Mouse (Mus musculus) forebrain, embryonic 13.5 days (tissue): ENCODE data around the gene Stx12. TPM values are rescaled to one million over a fixed set of nuclear protein-coding genes. Genes with fewer than 3 reads are reported as not detected.

Experiments
- ATAC-seq: fragments of 200-750 bp; cut with Nextera tagmentation; 2 replicates; pipeline ENCODE4 v1.8.0; 2017
- H3K27ac ChIP-seq: fragments of 300-500 bp; sonication (generic); 2 replicates; pipeline ENCODE4 v1.5.1; 2015; ENCODE audit warnings: inconsistent platforms, mild to moderate bottlenecking, moderate library complexity
- H3K27me3 ChIP-seq: fragments of 300-500 bp; sonication (generic); 2 replicates; pipeline ENCODE4 v1.6.1; 2015; ENCODE audit warnings: mild to moderate bottlenecking, inconsistent platforms
- H3K36me3 ChIP-seq: fragments of 300-500 bp; sonication (generic); 2 replicates; pipeline ENCODE4 v1.6.1; 2015; ENCODE audit warnings: mild to moderate bottlenecking, inconsistent platforms; ENCODE audit not compliant: poor library complexity, severe bottlenecking
- H3K4me1 ChIP-seq: fragments of 300-500 bp; sonication (generic); 2 replicates; pipeline ENCODE4 v1.6.1; 2015; ENCODE audit warnings: inconsistent platforms
- H3K4me2 ChIP-seq: fragments of 300-500 bp; sonication (generic); 2 replicates; pipeline ENCODE4 v1.6.1; 2015; ENCODE audit warnings: inconsistent platforms, mild to moderate bottlenecking, moderate library complexity
- H3K4me3 ChIP-seq: fragments of 300-500 bp; sonication (generic); 2 replicates; pipeline ENCODE4 v1.5.1; 2015; ENCODE audit warnings: mild to moderate bottlenecking, inconsistent platforms
- H3K9ac ChIP-seq: fragments of 300-500 bp; sonication (generic); 2 replicates; pipeline ENCODE4 v1.6.1; 2015; ENCODE audit warnings: mild to moderate bottlenecking, inconsistent platforms
- H3K9me3 ChIP-seq: fragments of 300-500 bp; sonication (generic); replicated peaks from 2 replicates; pipeline ENCODE4 v1.6.1; 2016; ENCODE audit warnings: inconsistent platforms
- WGBS: fragments of 180-500 bp; shearing (Covaris S2); methylation state at CpG from one replicate; pipeline ENCODE4 v1.1.7; 2015; 5-methylcytosine and 5-hydroxymethylcytosine counted together
- polyA plus RNA-seq: library from polyadenylated mRNA; unstranded; fragments of >200 nt; fragmentation: Nextera tagmentation; extraction: Ambion mirVana; gene quantifications from 2 replicates; pipeline ENCODE4 v1.2.1, GENCODE M21; 2015

The Stx12 gene
- polyA plus RNA-seq, 1 experiment from 2014 or later = 116 TPM

- Histone ChIP-seq H3K4me2 (no peak overlapping the region), H3K36me3 (peaks cover 76% of the 10 kb centered on the region), H3K9ac (no peak overlapping the region), H3K4me3 (no peak overlapping the region), H3K27me3 (no peaks in the 10 kb centered on the region), H3K27ac (no peak overlapping the region), H3K4me1 (no peaks in the 10 kb centered on the region), H3K9me3 (no peaks in the 10 kb centered on the region)
- 90% methylated on average over 2 of the region's 2 CpGs for WGBS
- no peak for ATAC-seq
Measured at GRCm38 (mm10) chr4:132904071-132904470, 19.8 kb upstream of the Stx12 start.

GRCm38 (mm10) chr4:132898197-132898596 is 13.9 kb upstream of the Stx12 start:
- no peaks in the 10 kb centered on the region for H3K4me1 ChIP-seq
- ATAC-seq = no peak
- 90% methylated on average over 9 of the region's 9 CpGs for WGBS
- no peak overlapping the region for H3K9ac ChIP-seq
- no peak overlapping the region for H3K4me3 ChIP-seq
- H3K27ac ChIP-seq = no peak overlapping the region
- H3K9me3 ChIP-seq = no peaks in the 10 kb centered on the region
- no peak overlapping the region for H3K4me2 ChIP-seq
- H3K27me3 ChIP-seq = no peaks in the 10 kb centered on the region
- peaks cover 32% of the 10 kb centered on the region for H3K36me3 ChIP-seq

GRCm38 (mm10) chr4:132894402-132894801 is 10.1 kb upstream of the Stx12 start:
- Histone ChIP-seq H3K4me3 (no peak overlapping the region), H3K9ac (no peak overlapping the region), H3K36me3 (no peaks in the 10 kb centered on the region), H3K27ac (no peak overlapping the region), H3K4me2 (no peak overlapping the region), H3K9me3 (no peaks in the 10 kb centered on the region), H3K4me1 (no peaks in the 10 kb centered on the region), H3K27me3 (no peaks in the 10 kb centered on the region)
- ATAC-seq = no peak
- 4% methylated on average over 7 of the region's 7 CpGs for WGBS

GRCm38 (mm10) chr4:132884844-132885374 is 600 bp upstream of the Stx12 start:
- peaks cover 22% of the 10 kb centered on the region for H3K4me1 ChIP-seq
- H3K4me2 ChIP-seq = peak overlapping the region; percentile 89
- H3K9me3 ChIP-seq = no peaks in the 10 kb centered on the region
- H3K4me3 ChIP-seq = peak overlapping the region; percentile 97
- 15% methylated on average over 9 of the region's 9 CpGs for WGBS
- no peaks in the 10 kb centered on the region for H3K27me3 ChIP-seq
- peak; percentile 34; the same call in 1 of the 2 replicates for ATAC-seq
- H3K36me3 ChIP-seq = peaks cover 11% of the 10 kb centered on the region
- peak overlapping the region; percentile 60; the same call in 1 of the 2 replicates for H3K27ac ChIP-seq
- peak overlapping the region; percentile 96 for H3K9ac ChIP-seq

- H3K9ac ChIP-seq = peak overlapping the region; percentile 96
- H3K36me3 ChIP-seq = peaks cover 15% of the 10 kb centered on the region
- ATAC-seq = peak; percentile 1; the same call in 1 of the 2 replicates
- H3K27me3 ChIP-seq = no peaks in the 10 kb centered on the region
- 4% methylated on average over 21 of the region's 21 CpGs for WGBS
- H3K9me3 ChIP-seq = no peaks in the 10 kb centered on the region
- H3K4me2 ChIP-seq = peak overlapping the region; percentile 89
- peak overlapping the region; percentile 67 for H3K27ac ChIP-seq
- H3K4me1 ChIP-seq = peaks cover 22% of the 10 kb centered on the region
- H3K4me3 ChIP-seq = peak overlapping the region; percentile 97
Measured at GRCm38 (mm10) chr4:132883561-132884063, 697 bp downstream of the Stx12 start.

- Histone ChIP-seq H3K9ac (no peak overlapping the region), H3K4me3 (no peak overlapping the region), H3K27me3 (no peaks in the 10 kb centered on the region), H3K9me3 (no peaks in the 10 kb centered on the region), H3K4me2 (no peak overlapping the region), H3K27ac (no peak overlapping the region), H3K4me1 (no peaks in the 10 kb centered on the region), H3K36me3 (peaks cover 26% of the 10 kb centered on the region)
- ATAC-seq = no peak
- 92% methylated on average over 7 of the region's 7 CpGs for WGBS
Measured at GRCm38 (mm10) chr4:132874363-132875097, 9.8 kb downstream of the Stx12 start.

GRCm38 (mm10) chr4:132873481-132874362 is 10.6 kb downstream of the Stx12 start:
- H3K9ac ChIP-seq = no peak overlapping the region
- WGBS = 93% methylated on average over 11 of the region's 11 CpGs
- H3K27ac ChIP-seq = no peak overlapping the region
- H3K4me3 ChIP-seq = no peak overlapping the region
- H3K4me1 ChIP-seq = no peaks in the 10 kb centered on the region
- no peaks in the 10 kb centered on the region for H3K27me3 ChIP-seq
- H3K36me3 ChIP-seq = peaks cover 34% of the 10 kb centered on the region
- no peaks in the 10 kb centered on the region for H3K9me3 ChIP-seq
- no peak overlapping the region for H3K4me2 ChIP-seq
- ATAC-seq = no peak

GRCm38 (mm10) chr4:132871116-132871515 is 13.2 kb downstream of the Stx12 start:
- H3K9ac ChIP-seq = no peak overlapping the region
- ATAC-seq = no peak
- no peaks in the 10 kb centered on the region for H3K9me3 ChIP-seq
- no peak overlapping the region for H3K27ac ChIP-seq
- H3K4me2 ChIP-seq = no peak overlapping the region
- no peak overlapping the region for H3K4me3 ChIP-seq
- H3K36me3 ChIP-seq = peaks cover 56% of the 10 kb centered on the region
- H3K4me1 ChIP-seq = no peaks in the 10 kb centered on the region
- no peaks in the 10 kb centered on the region for H3K27me3 ChIP-seq
- WGBS = 95% methylated on average over 3 of the region's 3 CpGs

GRCm38 (mm10) chr4:132864856-132865255 is 19.5 kb downstream of the Stx12 start:
- ATAC-seq = no peak
- H3K36me3 ChIP-seq = peaks cover 78% of the 10 kb centered on the region
- 88% methylated on average over 2 of the region's 2 CpGs for WGBS

GRCm38 (mm10) chr4:132863012-132863411 is 21.3 kb downstream of the Stx12 start:
- Histone ChIP-seq H3K9ac (no peak overlapping the region), H3K36me3 (peaks cover 75% of the 10 kb centered on the region), H3K27ac (no peak overlapping the region), H3K9me3 (no peaks in the 10 kb centered on the region), H3K4me1 (no peaks in the 10 kb centered on the region), H3K4me3 (no peak overlapping the region), H3K4me2 (no peak overlapping the region), H3K27me3 (no peaks in the 10 kb centered on the region)
- no peak for ATAC-seq
- WGBS = 93% methylated on average over 13 of the region's 13 CpGs

More at GRCm38 (mm10) chr4:132864856-132865255, 19.5 kb downstream of the Stx12 start:
- H3K4me1 ChIP-seq = no peaks in the 10 kb centered on the region
- H3K27ac ChIP-seq = no peak overlapping the region
- H3K27me3 ChIP-seq = no peaks in the 10 kb centered on the region
- no peak overlapping the region for H3K4me3 ChIP-seq
- no peaks in the 10 kb centered on the region for H3K9me3 ChIP-seq
- H3K9ac ChIP-seq = no peak overlapping the region
- H3K4me2 ChIP-seq = no peak overlapping the region

GRCm38 (mm10) chr4:132860880-132861279 is 23.4 kb downstream of the Stx12 start:
- no peaks in the 10 kb centered on the region for H3K27me3 ChIP-seq
- no peaks in the 10 kb centered on the region for H3K4me1 ChIP-seq
- H3K9me3 ChIP-seq = no peaks in the 10 kb centered on the region
- H3K27ac ChIP-seq = no peak overlapping the region
- ATAC-seq = no peak
- no peak overlapping the region for H3K4me2 ChIP-seq
- no peak overlapping the region for H3K9ac ChIP-seq
- WGBS = 94% methylated on average over 1 of the region's 1 CpGs
- no peak overlapping the region for H3K4me3 ChIP-seq
- peaks cover 75% of the 10 kb centered on the region for H3K36me3 ChIP-seq

- H3K27me3 ChIP-seq = no peaks in the 10 kb centered on the region
- H3K36me3 ChIP-seq = peaks cover 31% of the 10 kb centered on the region
- WGBS = 95% methylated on average over 1 of the region's 1 CpGs
- peak overlapping the region; percentile 77 for H3K9ac ChIP-seq
- peak overlapping the region; percentile 74 for H3K4me3 ChIP-seq
- peak overlapping the region; percentile 73; the same call in 1 of the 2 replicates for H3K27ac ChIP-seq
- H3K4me2 ChIP-seq = peak overlapping the region; percentile 80
- no peaks in the 10 kb centered on the region for H3K9me3 ChIP-seq
- no peak for ATAC-seq
- H3K4me1 ChIP-seq = peaks cover 23% of the 10 kb centered on the region
Measured at GRCm38 (mm10) chr4:132843705-132844071, 40.6 kb downstream of the Stx12 start.
